Mouse (Mus musculus): ENCODE results near the gene Osbpl9. TPM values are rescaled to one million over a fixed set of nuclear protein-coding genes. Genes with fewer than 3 reads are reported as not detected.

Gene Osbpl9
- polyA plus RNA-seq, 1 experiment from 2014 or later, result 70.3 TPM

- Histone ChIP-seq H3K4me1 (0 out of 2 replicates have a peak, but pooled peaks cover 3% of the 10 kb centered on the region), H3K36me3 (ENCODE audit: poor library complexity, severe bottlenecking) (no peaks in the 10 kb centered on the region), H3K9ac (no peak overlapping the region), H3K27ac (no peak overlapping the region), H3K4me3 (no peak overlapping the region), H3K4me2 (no peak overlapping the region), H3K9me3 (replicated peaks) (no peaks in the 10 kb centered on the region), H3K27me3 (no peaks in the 10 kb centered on the region)
- WGBS, result 89% methylated on average over 2 of the region's 2 CpGs
- no peak for ATAC-seq
These were observed 91.1 kb downstream of the Osbpl9 start for GRCm38 (mm10) chr4:109110978-109111377.

GRCm38 (mm10) chr4:109109686-109110085 is 92.4 kb downstream of the Osbpl9 start:
- Histone ChIP-seq H3K4me3 (no peak overlapping the region), H3K36me3 (ENCODE audit: poor library complexity, severe bottlenecking) (no peaks in the 10 kb centered on the region), H3K27me3 (no peaks in the 10 kb centered on the region), H3K4me2 (no peak overlapping the region), H3K9me3 (replicated peaks) (no peaks in the 10 kb centered on the region), H3K9ac (no peak overlapping the region), H3K4me1 (0 out of 2 replicates have a peak, but pooled peaks cover 5% of the 10 kb centered on the region), H3K27ac (no peak overlapping the region)
- no peak for ATAC-seq
- 94% methylated on average over 10 of the region's 10 CpGs for WGBS

- WGBS, result 86% methylated on average over 6 of the region's 6 CpGs
- ATAC-seq, result no peak
These were observed 93.1 kb downstream of the Osbpl9 start for GRCm38 (mm10) chr4:109109012-109109411.

GRCm38 (mm10) chr4:109106594-109106993 is 95.5 kb downstream of the Osbpl9 start:
- H3K27ac ChIP-seq, result no peak overlapping the region
- H3K27me3 ChIP-seq, result no peaks in the 10 kb centered on the region
- 0 out of 2 replicates have a peak, but pooled peaks cover 5% of the 10 kb centered on the region for H3K4me1 ChIP-seq
- peaks cover under 1% of the 10 kb centered on the region for H3K36me3 ChIP-seq (ENCODE audit: poor library complexity, severe bottlenecking)
- no peaks in the 10 kb centered on the region for H3K9me3 ChIP-seq (replicated peaks)
- no peak overlapping the region for H3K9ac ChIP-seq
- no peak for ATAC-seq
- H3K4me3 ChIP-seq, result no peak overlapping the region
- H3K4me2 ChIP-seq, result no peak overlapping the region

More at GRCm38 (mm10) chr4:109109012-109109411, 93.1 kb downstream of the Osbpl9 start:
- Histone ChIP-seq H3K4me1 (0 out of 2 replicates have a peak, but pooled peaks cover 5% of the 10 kb centered on the region), H3K9ac (no peak overlapping the region), H3K27me3 (no peaks in the 10 kb centered on the region), H3K36me3 (ENCODE audit: poor library complexity, severe bottlenecking) (no peaks in the 10 kb centered on the region), H3K4me2 (no peak overlapping the region), H3K9me3 (replicated peaks) (no peaks in the 10 kb centered on the region), H3K27ac (no peak overlapping the region), H3K4me3 (no peak overlapping the region)

- H3K4me1 ChIP-seq, result 0 out of 2 replicates have a peak, but pooled peaks cover 5% of the 10 kb centered on the region
- no peak overlapping the region for H3K4me2 ChIP-seq
- H3K9me3 ChIP-seq (replicated peaks), result no peaks in the 10 kb centered on the region
- H3K9ac ChIP-seq, result no peak overlapping the region
- peak; percentile 51; the same call in 1 of the 2 replicates for ATAC-seq
- no peak overlapping the region for H3K27ac ChIP-seq
- peaks cover 6% of the 10 kb centered on the region for H3K36me3 ChIP-seq (ENCODE audit: poor library complexity, severe bottlenecking)
- no peak overlapping the region for H3K4me3 ChIP-seq
- H3K27me3 ChIP-seq, result no peaks in the 10 kb centered on the region
- 87% methylated on average over 3 of the region's 3 CpGs for WGBS
These were observed 96.0 kb downstream of the Osbpl9 start for GRCm38 (mm10) chr4:109106034-109106433.

GRCm38 (mm10) chr4:109105254-109105653 is 96.8 kb downstream of the Osbpl9 start:
- no peak overlapping the region for H3K9ac ChIP-seq
- ATAC-seq, result no peak
- no peaks in the 10 kb centered on the region for H3K9me3 ChIP-seq (replicated peaks)
- H3K4me1 ChIP-seq, result 0 out of 2 replicates have a peak, but pooled peaks cover 5% of the 10 kb centered on the region
- peaks cover 6% of the 10 kb centered on the region for H3K36me3 ChIP-seq (ENCODE audit: poor library complexity, severe bottlenecking)
- no peak overlapping the region for H3K27ac ChIP-seq
- H3K27me3 ChIP-seq, result no peaks in the 10 kb centered on the region
- H3K4me3 ChIP-seq, result no peak overlapping the region
- H3K4me2 ChIP-seq, result no peak overlapping the region

- 0 out of 2 replicates have a peak, but pooled peaks cover 5% of the 10 kb centered on the region for H3K4me1 ChIP-seq
- H3K9me3 ChIP-seq (replicated peaks), result no peaks in the 10 kb centered on the region
- H3K27ac ChIP-seq, result no peak overlapping the region
- 90% methylated on average over 9 of the region's 9 CpGs for WGBS
- peaks cover 6% of the 10 kb centered on the region for H3K36me3 ChIP-seq (ENCODE audit: poor library complexity, severe bottlenecking)
- no peak overlapping the region for H3K4me2 ChIP-seq
- no peak overlapping the region for H3K9ac ChIP-seq
- H3K27me3 ChIP-seq, result no peaks in the 10 kb centered on the region
- no peak for ATAC-seq
- H3K4me3 ChIP-seq, result no peak overlapping the region
These were observed 98.8 kb downstream of the Osbpl9 start for GRCm38 (mm10) chr4:109103145-109103883.

GRCm38 (mm10) chr4:109102574-109102973 is 99.5 kb downstream of the Osbpl9 start:
- H3K9me3 ChIP-seq (replicated peaks), result no peaks in the 10 kb centered on the region
- H3K4me1 ChIP-seq, result 0 out of 2 replicates have a peak, but pooled peaks cover 5% of the 10 kb centered on the region
- 90% methylated on average over 5 of the region's 5 CpGs for WGBS
- ATAC-seq, result no peak
- no peak overlapping the region for H3K4me3 ChIP-seq
- no peak overlapping the region for H3K4me2 ChIP-seq
- no peak overlapping the region for H3K27ac ChIP-seq
- H3K9ac ChIP-seq, result no peak overlapping the region
- peaks cover 6% of the 10 kb centered on the region for H3K36me3 ChIP-seq (ENCODE audit: poor library complexity, severe bottlenecking)
- H3K27me3 ChIP-seq, result no peaks in the 10 kb centered on the region

GRCm38 (mm10) chr4:109098861-109099260 is 103.2 kb downstream of the Osbpl9 start:
- no peak for ATAC-seq
- Histone ChIP-seq H3K4me1 (no peaks in the 10 kb centered on the region), H3K4me2 (no peak overlapping the region), H3K9ac (no peak overlapping the region), H3K36me3 (ENCODE audit: poor library complexity, severe bottlenecking) (peaks cover 13% of the 10 kb centered on the region), H3K9me3 (replicated peaks) (no peaks in the 10 kb centered on the region), H3K27ac (no peak overlapping the region), H3K4me3 (no peak overlapping the region), H3K27me3 (no peaks in the 10 kb centered on the region)
- WGBS, result 97% methylated on average over 3 of the region's 3 CpGs

- Histone ChIP-seq H3K27ac (no peak overlapping the region), H3K9ac (no peak overlapping the region), H3K36me3 (ENCODE audit: poor library complexity, severe bottlenecking) (peaks cover 7% of the 10 kb centered on the region; the same call in 1 of the 2 replicates), H3K4me1 (no peaks in the 10 kb centered on the region), H3K27me3 (no peaks in the 10 kb centered on the region), H3K4me2 (no peak overlapping the region), H3K4me3 (no peak overlapping the region), H3K9me3 (replicated peaks) (no peaks in the 10 kb centered on the region)
- 83% methylated on average over 2 of the region's 2 CpGs for WGBS
- no peak for ATAC-seq
These were observed 107.8 kb downstream of the Osbpl9 start for GRCm38 (mm10) chr4:109094269-109094668.

- no peak overlapping the region for H3K4me2 ChIP-seq
- no peaks in the 10 kb centered on the region for H3K9me3 ChIP-seq (replicated peaks)
- 92% methylated on average over 5 of the region's 5 CpGs for WGBS
- ATAC-seq, result no peak
- no peak overlapping the region for H3K27ac ChIP-seq
- no peak overlapping the region for H3K9ac ChIP-seq
- peaks cover 7% of the 10 kb centered on the region; the same call in 1 of the 2 replicates for H3K36me3 ChIP-seq (ENCODE audit: poor library complexity, severe bottlenecking)
- no peaks in the 10 kb centered on the region for H3K4me1 ChIP-seq
- H3K27me3 ChIP-seq, result no peaks in the 10 kb centered on the region
- H3K4me3 ChIP-seq, result no peak overlapping the region
These were observed 109.7 kb downstream of the Osbpl9 start for GRCm38 (mm10) chr4:109092344-109092743.

GRCm38 (mm10) chr4:109091241-109091777 is 110.8 kb downstream of the Osbpl9 start:
- Histone ChIP-seq H3K36me3 (ENCODE audit: poor library complexity, severe bottlenecking) (peaks cover under 1% of the 10 kb centered on the region; the same call in 1 of the 2 replicates), H3K27ac (no peak overlapping the region), H3K4me1 (no peaks in the 10 kb centered on the region), H3K27me3 (no peaks in the 10 kb centered on the region), H3K9ac (no peak overlapping the region), H3K4me3 (no peak overlapping the region), H3K9me3 (replicated peaks) (no peaks in the 10 kb centered on the region), H3K4me2 (no peak overlapping the region)
- 73% methylated on average over 8 of the region's 8 CpGs for WGBS
- ATAC-seq, result no peak

All from forebrain, embryonic 13.5 days (tissue).